Mouse (Mus musculus): ENCODE data around the gene Gipc2. TPM values are rescaled to one million over a fixed set of nuclear protein-coding genes. Genes with fewer than 3 reads are reported as not detected.
"Not testable (repeated sequence)": the region's sequence is repeated elsewhere in the genome, so short reads cannot be mapped to it uniquely, and the experiment has no call there.

Gene Gipc2
- total RNA-seq, 2 experiments from 2014 or later: 3.8 to 5.4 TPM

GRCm38 (mm10) chr3:152158344-152159291, 7.4 kb downstream of the Gipc2 start:
- DNase-seq: no peak
- intact Hi-C loops (cut with DNase I): no loop called here

DNA sequence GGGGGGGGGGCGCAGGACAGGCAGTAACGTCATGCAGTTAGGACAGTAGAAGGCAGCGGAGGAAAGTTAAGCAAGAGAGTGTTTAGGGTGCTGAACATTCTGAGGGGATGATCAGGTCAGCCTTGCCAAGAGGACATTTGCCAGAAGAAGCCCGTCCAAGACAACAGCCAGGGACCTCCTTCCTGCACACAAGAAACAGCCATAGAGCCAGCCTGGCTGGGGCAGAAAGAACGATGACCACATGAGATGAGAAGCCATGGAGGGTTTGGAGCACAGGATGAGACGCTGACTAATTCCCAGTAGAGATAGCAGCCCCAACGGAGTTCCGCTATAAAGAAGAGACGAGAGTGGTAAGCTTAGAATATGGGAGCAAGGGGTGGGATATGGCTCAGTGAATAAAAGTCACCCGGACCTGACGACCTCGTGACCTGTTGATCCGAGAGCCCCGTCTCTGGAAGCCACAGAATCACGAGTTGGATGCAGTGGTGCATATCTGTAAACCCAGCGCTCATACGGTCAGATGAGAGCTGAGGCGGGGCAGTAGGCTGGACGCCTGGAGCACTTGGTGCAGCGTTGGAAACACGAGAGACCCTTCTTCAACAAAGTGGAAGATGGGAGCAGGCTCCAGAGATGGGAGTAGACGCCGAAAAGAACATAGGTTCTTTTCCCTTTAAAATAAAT, 9.1 kb downstream of the Gipc2 start:
- no peak for DNase-seq
- intact Hi-C loops (cut with DNase I): no loop called here

DNA sequence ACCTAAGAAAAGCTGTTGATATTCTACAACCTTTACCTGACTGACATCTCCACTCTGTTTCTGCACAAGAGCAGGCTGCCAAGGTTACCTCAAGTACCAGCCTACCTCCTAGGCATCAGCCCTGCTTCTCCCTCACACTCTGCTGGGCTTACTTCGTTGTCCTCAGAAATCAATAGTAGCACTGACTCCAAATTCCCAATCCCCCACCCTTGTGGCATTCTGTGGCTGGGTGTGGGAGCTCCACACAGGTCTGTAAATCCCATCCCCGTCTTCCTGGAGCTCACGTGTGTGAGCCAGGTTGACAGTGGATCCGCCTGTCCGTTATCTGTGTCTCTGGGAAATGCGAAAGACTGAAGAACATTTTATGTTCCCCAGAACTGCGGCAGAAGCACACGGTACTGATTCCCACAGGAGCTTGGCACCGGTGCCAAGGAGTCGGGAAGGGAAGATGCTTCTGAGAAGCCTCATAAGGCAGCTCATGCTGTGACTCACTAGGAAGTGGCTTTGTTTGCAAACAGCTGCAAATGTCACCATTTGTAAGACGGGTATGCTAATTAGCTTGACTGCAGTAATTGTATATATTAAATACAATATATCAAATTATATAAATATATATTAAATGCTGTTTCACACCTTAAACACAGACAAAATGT, 10.6 kb downstream of the Gipc2 start:
- intact Hi-C loops (cut with DNase I): no loop called here
- no peak for DNase-seq

DNA sequence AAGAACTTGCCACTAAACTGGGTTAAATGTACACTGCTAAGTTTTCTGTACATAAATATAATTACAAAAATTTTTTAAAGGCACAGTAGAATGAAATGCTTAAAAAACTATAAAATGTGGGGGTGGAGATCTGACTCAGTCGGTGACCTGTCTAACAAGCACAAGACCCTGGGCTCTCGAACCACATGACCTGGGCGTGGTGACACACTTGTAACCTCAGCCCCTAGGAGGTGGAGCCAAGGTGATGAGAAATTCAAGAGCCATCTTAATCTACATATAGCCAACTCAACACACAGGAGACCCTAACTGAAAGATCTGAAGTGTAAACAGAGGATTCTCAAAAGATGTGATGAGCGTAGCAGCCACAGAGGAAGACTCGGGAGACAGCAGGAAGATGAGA, 11.9 kb downstream of the Gipc2 start:
- no peak for DNase-seq
- intact Hi-C loops (cut with DNase I): no loop called here

DNA sequence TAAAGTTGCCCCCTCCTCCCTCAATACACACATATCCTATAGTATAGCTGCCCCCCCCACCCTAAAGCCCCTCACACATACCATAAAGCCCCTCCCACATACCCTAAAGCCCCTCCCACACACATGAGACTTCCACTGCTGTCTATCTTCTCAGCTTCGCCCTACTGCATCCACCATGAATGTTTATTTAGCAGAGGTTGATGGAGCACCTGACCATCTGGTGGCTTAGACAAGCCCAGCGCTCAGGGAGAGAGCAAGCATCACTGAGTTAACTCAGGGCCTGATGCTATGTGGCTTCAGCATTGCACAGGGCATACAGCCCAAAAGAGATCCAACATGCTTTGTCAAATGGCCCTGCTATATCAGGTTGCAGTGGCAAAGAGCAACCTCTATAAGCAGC, 12.9 kb downstream of the Gipc2 start:
- DNase-seq: no peak
- intact Hi-C loops (cut with DNase I): no loop called here

- no peak for DNase-seq
- intact Hi-C loops (cut with DNase I): no loop called here
Measured at GRCm38 (mm10) chr3:152152483-152152804, 13.6 kb downstream of the Gipc2 start.

DNA sequence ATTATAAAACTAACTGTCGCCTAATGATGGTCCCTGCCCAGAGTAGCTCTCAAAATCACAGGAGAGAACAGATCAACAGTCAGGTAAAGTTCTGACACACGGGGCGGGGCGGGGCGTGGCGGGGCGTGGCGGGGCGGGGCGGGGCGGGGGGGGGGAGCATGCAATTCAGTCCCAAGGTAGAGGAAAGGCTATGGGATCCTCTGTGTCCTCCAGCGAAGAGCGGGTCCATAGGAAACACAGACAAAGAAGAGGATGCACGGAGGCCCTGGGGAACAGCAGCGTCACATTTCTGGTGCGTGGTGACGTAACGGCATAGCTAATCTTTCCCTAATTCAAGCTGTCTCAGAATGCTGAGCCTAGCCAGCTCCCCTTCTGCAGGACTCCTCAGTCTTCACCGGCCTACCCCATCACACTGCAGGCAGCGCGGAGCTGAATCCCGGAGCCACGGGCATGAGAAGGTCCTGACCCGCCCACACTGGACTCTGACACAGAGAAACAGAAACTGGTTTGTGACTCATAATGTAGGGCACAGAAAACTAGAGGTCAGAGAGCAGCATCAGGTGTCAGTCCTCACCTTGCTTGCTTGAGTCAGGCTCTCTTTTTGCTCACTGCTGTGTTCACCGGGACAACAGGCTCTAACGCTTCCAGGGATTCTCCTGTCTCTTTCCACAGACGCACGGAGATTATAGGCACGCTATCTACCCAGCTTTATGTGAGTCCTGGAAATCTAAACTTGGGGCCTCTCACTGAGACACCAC, 14.1 kb downstream of the Gipc2 start:
- intact Hi-C loops (cut with DNase I): no loop called here
- DNase-seq: no peak

DNA sequence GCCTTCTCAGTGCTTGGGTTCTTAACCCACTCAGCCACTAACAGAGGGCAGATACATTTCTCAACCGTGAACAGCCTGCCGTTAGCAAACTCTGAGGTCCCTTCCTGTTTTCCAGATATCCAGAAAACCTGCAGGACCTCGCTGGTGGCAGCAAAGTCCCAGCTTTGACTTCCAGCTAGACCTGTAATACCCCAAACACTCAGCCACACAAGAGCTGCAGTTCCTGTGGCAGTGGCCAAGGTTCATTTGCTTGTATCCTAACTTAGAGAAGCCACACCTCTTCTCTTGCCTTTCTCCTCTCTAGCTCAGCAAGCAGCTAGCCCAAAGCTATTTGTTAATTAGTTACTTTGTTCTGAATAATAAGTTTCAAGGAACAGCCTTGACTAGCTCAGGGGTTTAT, 16.2 kb downstream of the Gipc2 start:
- intact Hi-C loops (cut with DNase I): loop anchor here (5.0 kb wide), 1 partner anchor 38 kb away; no protein-coding TSS in a partner anchor
- DNase-seq: peak in 1 of 2 experiments; percentile 25

- intact Hi-C loops (cut with DNase I): loop anchor here (5.0 kb wide), 1 partner anchor 37 kb away; no protein-coding TSS in a partner anchor
- peak in 1 of 2 experiments; percentile 18 for DNase-seq
Measured at GRCm38 (mm10) chr3:152149449-152149848, 16.6 kb downstream of the Gipc2 start.

GRCm38 (mm10) chr3:152147085-152147831, 18.8 kb downstream of the Gipc2 start:
- DNase-seq: no peak
- intact Hi-C loops (cut with DNase I): loop anchor here (5.0 kb wide), 1 partner anchor 35 kb away; no protein-coding TSS in a partner anchor

DNA sequence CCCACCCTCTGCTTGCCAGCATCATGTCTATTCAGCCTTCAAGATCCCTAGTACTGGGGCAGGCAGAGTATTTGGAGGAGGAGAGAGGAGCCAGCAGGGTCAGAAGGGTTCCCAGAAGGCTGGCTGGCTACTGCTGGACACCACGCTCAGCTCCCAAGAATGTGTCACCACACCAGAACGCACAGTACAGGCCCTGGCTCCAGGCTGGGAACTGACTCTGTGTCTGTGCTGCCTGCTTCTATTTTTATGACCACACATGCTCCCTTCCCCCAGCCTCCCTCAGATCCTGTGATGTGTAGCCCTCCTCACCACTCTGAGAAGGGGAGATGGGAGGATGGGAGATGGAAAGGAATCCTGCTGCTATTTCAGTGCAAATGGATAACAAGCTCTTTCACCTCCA, 20.8 kb downstream of the Gipc2 start:
- intact Hi-C loops (cut with DNase I): loop anchor here (1.0 to 5.0 kb wide), 3 partner anchors 24 to 47 kb away; no protein-coding TSS in a partner anchor
- DNase-seq: peak; percentile 80 to 88

DNA sequence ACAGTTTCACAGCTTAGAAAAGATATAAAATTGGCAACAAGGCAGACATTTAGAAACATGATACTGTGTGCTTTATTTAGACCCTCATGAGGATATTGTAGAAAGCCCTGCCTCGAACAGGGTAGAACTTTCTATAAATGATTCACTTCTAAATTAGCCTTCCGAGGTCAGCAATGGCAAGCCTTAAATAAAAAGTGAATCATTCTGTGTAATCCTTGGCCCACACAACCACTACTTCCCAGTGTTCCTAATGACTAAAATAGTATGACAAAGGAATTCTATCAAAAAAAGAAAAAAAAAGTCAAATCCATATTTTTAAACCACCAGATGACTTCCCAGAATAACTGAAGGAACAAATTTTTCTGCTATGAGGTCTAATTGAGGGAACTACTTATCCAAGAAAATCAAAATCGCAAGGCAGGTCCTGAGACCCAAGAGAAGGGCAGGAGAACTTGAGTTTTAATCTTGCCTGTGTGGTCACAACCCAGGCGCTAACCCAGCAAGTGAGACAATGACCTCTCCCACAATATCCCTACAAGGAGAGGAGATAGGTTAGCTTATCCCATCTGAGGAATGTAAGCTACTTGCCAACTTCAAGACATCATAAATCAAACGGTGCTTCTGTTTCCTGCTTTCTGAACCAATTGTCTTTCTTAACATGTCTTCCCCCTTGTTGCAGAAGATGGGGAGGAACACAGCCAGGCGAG, 22.9 kb downstream of the Gipc2 start:
- DNase-seq: peak; percentile 48 to 63

DNA sequence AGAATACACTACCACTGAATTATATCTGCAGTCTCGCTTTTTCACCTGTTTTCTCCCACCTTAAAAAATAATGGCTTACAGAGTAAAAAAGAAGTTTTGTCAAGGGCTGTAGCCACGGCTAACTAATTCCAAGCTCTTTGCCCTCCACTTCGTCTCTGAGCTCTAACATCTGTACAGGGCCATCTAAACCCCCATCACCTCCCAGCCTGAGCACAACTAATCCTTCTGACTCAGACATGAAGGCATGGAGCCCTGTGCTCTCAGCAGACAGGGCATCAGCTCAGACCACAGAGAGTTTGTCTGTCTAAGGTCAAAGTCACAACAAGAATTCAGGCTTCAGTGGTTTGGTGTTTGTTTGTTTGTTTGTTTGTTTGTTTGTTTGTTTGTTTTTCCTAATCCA, 23.9 kb downstream of the Gipc2 start:
- DNase-seq: no peak
- intact Hi-C loops (cut with DNase I): no loop called here

More for the DNA sequence above, 22.9 kb downstream of the Gipc2 start:
- intact Hi-C loops (cut with DNase I): no loop called here

DNA sequence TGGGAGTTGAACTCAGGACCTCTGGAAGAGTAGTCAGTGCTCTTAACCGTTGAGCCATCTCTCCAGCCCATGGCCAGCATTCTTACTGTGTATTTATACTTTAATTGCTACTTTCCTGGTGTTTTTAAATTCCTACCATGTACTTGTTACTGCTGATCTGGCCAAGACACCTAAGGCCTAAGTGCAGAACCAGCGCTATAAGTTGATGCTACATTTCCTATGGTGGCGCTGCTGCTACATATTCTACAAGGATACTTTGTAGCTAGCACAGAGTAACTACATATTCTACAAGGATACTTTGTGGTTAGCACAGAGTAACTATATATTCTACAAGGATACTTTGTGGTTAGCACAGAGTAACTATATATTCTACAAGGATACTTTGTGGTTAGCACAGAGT, 26.7 kb downstream of the Gipc2 start:
- intact Hi-C loops (cut with DNase I): loop anchor here (10.0 kb wide), 1 partner anchor 165 kb away; no protein-coding TSS in a partner anchor
- DNase-seq: not testable (repeated sequence)

GRCm38 (mm10) chr3:152136106-152136505, 29.9 kb downstream of the Gipc2 start:
- not testable (repeated sequence) for DNase-seq
- intact Hi-C loops (cut with DNase I): loop anchor here (10.0 kb wide), 1 partner anchor 169 kb away; no protein-coding TSS in a partner anchor

DNA sequence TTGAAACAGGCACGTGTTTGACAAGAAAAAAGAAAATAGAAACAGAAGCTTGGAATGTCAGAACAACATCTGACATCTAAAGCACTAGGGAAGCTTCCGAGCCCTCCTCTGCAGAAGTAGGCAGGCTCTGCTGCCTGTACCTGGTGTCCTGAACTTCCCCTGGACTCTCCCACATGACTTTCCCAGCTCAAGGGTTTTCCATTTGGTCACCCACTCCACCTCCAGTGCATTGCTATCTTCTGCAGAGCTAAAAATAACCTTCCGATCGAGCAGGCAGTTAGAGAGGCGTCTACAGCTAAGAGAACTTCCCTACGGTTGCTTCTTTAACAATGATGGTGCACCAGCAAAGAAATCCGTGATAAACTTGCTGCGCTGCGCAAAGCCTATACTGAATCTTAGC, 32.4 kb downstream of the Gipc2 start:
- intact Hi-C loops (cut with DNase I): loop anchor here (10.0 kb wide), 1 partner anchor 171 kb away; no protein-coding TSS in a partner anchor
- peak; percentile 72 to 83 for DNase-seq

DNA sequence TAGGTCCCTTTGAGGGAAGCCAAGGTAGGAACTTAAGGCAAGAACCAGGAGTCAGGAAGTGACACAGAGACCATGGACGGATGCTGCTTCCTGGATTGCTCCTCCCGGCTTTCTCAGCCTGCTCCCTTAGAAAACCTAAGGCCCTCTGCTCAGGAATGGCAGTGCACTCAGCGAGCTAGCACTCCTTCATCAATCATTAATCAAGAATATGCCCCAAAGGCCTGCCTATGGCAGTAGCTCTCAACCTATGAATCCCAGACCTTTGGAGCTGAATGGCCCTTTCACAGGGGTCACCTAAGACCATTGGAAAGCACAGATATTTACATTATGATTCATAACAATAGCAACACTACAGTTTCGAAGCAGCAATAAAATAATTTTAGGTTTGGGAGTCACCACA, 35.1 kb downstream of the Gipc2 start:
- intact Hi-C loops (cut with DNase I): loop anchor here (10.0 kb wide), 1 partner anchor 174 kb away; no protein-coding TSS in a partner anchor
- DNase-seq: no peak

- DNase-seq; intact Hi-C loops (cut with DNase I): not testable (repeated sequence)
Measured at GRCm38 (mm10) chr3:152129426-152129825, 36.6 kb downstream of the Gipc2 start.

DNA sequence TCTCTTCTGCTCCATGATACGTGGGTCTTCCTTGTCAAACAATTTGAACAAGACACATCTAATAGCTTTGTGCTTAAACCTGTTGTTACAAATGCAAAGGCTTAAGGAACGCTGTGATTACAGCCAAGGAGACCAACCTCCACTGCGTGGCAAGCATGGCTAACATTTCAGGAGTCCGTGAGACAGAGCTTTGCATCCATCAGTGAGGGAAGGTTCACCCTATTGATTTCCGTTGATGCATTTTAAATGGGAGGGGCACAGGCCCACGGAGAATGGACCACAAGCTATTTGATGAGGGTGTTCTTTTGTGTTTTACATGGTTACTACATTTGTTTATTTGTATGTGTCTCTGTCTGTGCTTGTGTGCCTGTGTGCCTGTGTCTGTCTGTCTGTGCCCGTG, 37.4 kb downstream of the Gipc2 start:
- intact Hi-C loops (cut with DNase I): no loop called here
- DNase-seq: no peak
